Comparison of ENCODE assay signal across 17 mouse cellular contexts in genomic region chr10:25571319-25572240, GRCm38 (mm10). TPM values are rescaled to one million over a fixed set of nuclear protein-coding genes. Genes with fewer than 3 reads are reported as not detected.
A peak's percentile ranks its signal among the peaks of the same experiment; 100 is the strongest.
DNase-seq lines count a peak whose midpoint lies in the region; ATAC-seq and TF ChIP-seq lines count a peak whose summit lies in the region.
"Had no signal": no experiment of that assay in that cellular context is flagged by ENCODE, and none has a peak within 500 bp of the region (broad histone marks: within the 10 kb centered on the region; RNA-seq: fewer than 3 reads in every experiment).

No protein-coding gene starts in this region.

- no peak overlapping the region for H3K4me2 ChIP-seq in kidney, postnatal 0 days (ENCODE audit: low read length)
- H3K4me2 ChIP-seq in midbrain, embryonic 12.5 days (replicated peaks) = peak overlapping the region; percentile 38

- H3K9ac ChIP-seq in kidney, postnatal 0 days (ENCODE audit: low read depth, low read length) = no peak overlapping the region
- H3K9ac ChIP-seq in midbrain, embryonic 12.5 days (replicated peaks) = no peak overlapping the region
- H3K9ac ChIP-seq: liver, embryonic 14.5 days had no signal

- ATAC-seq in kidney, postnatal 0 days (replicated peaks; ENCODE audit: low FRiP score, low read depth) = no peak
- ATAC-seq in midbrain, embryonic 12.5 days (ENCODE audit: low FRiP score, low read depth) = peak; percentile 92
- ATAC-seq: CD4-positive, CD25-positive, alpha-beta regulatory T cell, adult 4 months; intestine, postnatal 0 days had no signal

- WGBS in kidney, postnatal 0 days = 38% methylated on average over 9 of the region's 9 CpGs
- WGBS in hindbrain, embryonic 10.5 days = 53% methylated on average over 9 of the region's 9 CpGs
- WGBS in midbrain, embryonic 12.5 days = 30% methylated on average over 9 of the region's 9 CpGs

- H3K4me1 ChIP-seq in kidney, postnatal 0 days (replicated peaks; ENCODE audit: insufficient read depth, low read length) = no peaks in the 10 kb centered on the region
- peaks cover 7% of the 10 kb centered on the region for H3K4me1 ChIP-seq in hindbrain, embryonic 10.5 days (replicated peaks)
- H3K4me1 ChIP-seq in midbrain, embryonic 12.5 days = peaks cover 17% of the 10 kb centered on the region

- DNase-seq in kidney, postnatal 0 days (ENCODE audit: low spot score) = peak; percentile 37
- no peak for DNase-seq in kidney, adult 9 months
- DNase-seq in hindbrain, embryonic 10.5 days (ENCODE audit: low spot score) = peak; percentile 4
- DNase-seq in spleen, postnatal 10 days (ENCODE audit: low spot score in 2 of 2) = no peak
- DNase-seq in left cerebral cortex, adult 11 months (ENCODE audit: low spot score) = no peak
- no peak for DNase-seq in cerebellum, adult 11-12 months
- DNase-seq: cerebellum, adult 9-11 months; lung, postnatal 36 days; right cerebral cortex, adult 18-20 months; thymus, adult 2 months had no signal

- H3K9me3 ChIP-seq in kidney, postnatal 0 days (replicated peaks; ENCODE audit: low read length) = no peaks in the 10 kb centered on the region
- H3K9me3 ChIP-seq in hindbrain, embryonic 10.5 days = no peaks in the 10 kb centered on the region
- H3K9me3 ChIP-seq in midbrain, embryonic 12.5 days = no peaks in the 10 kb centered on the region

- TF ChIP-seq CTCF in kidney, postnatal 0 days (IDR thresholded peaks at IDR 0.05; ENCODE audit: low read depth) = no peak

- no peak overlapping the region for H3K4me3 ChIP-seq in kidney, postnatal 0 days (replicated peaks; ENCODE audit: low read depth, low read length)
- H3K4me3 ChIP-seq in hindbrain, embryonic 10.5 days = no peak overlapping the region
- 0 out of 2 replicates have a peak overlapping the region, but pooled peaks have one; percentile 7 for H3K4me3 ChIP-seq in midbrain, embryonic 12.5 days
- H3K4me3 ChIP-seq: myocyte had no signal

- H3K27me3 ChIP-seq in kidney, postnatal 0 days (ENCODE audit: insufficient read depth, low read length) = no peaks in the 10 kb centered on the region
- H3K27me3 ChIP-seq in hindbrain, embryonic 10.5 days (ENCODE audit: insufficient read depth, poor library complexity, severe bottlenecking) = no peaks in the 10 kb centered on the region
- H3K27me3 ChIP-seq in midbrain, embryonic 12.5 days = no peaks in the 10 kb centered on the region

- H3K36me3 ChIP-seq in kidney, postnatal 0 days (ENCODE audit: insufficient read depth, low read length) = no peaks in the 10 kb centered on the region
- no peaks in the 10 kb centered on the region for H3K36me3 ChIP-seq in hindbrain, embryonic 10.5 days
- no peaks in the 10 kb centered on the region for H3K36me3 ChIP-seq in midbrain, embryonic 12.5 days

- no peak overlapping the region for H3K27ac ChIP-seq in kidney, postnatal 0 days
- H3K27ac ChIP-seq in hindbrain, embryonic 10.5 days = peak overlapping the region; percentile 35; the same call in 1 of the 2 replicates
- peak overlapping the region; percentile 69 for H3K27ac ChIP-seq in midbrain, embryonic 12.5 days (replicated peaks)
- H3K27ac ChIP-seq: liver, embryonic 14.5 days had no signal

RNA-seq across cellular contexts. Expression of gene Smlr1, which starts 35.5 kb away (rescaled TPM):
- polyA plus RNA-seq in kidney, postnatal 0 days (2015; fragmentation: Nextera tagmentation; extraction: Ambion mirVana) = 2.6 and 3.2 TPM in 2 replicates
- polyA plus RNA-seq in hindbrain, embryonic 10.5 days (2016; fragmentation: Nextera tagmentation; extraction: Ambion mirVana) = not detected in 2 replicates
- not detected in 2 replicates for polyA plus RNA-seq in midbrain, embryonic 12.5 days (2016; fragmentation: Nextera tagmentation; extraction: Ambion mirVana)
- polyA plus RNA-seq: CD4-positive, CD25-positive, alpha-beta regulatory T cell, adult 4 months; embryonic facial prominence, embryonic 14.5 days; heart, embryonic 16.5 days; thymus, adult 2 months had no signal

Comparison
In these comparisons a context has a peak if more than half of its experiments do, and no peak if none do; other contexts are left out.
1. DNase-seq: peak in kidney, postnatal 0 days (single experiment) and hindbrain, embryonic 10.5 days (single experiment); none in kidney, adult 9 months (single experiment), spleen, postnatal 10 days (0 of 2), left cerebral cortex, adult 11 months (single experiment) and cerebellum, adult 11-12 months (single experiment).